Mouse (Mus musculus) regulatory T cell (primary cell): ENCODE data around the gene Osbpl5.
"Not testable (repeated sequence)": the region's sequence is repeated elsewhere in the genome, so short reads cannot be mapped to it uniquely, and the experiment has no call there.

Experiments used
- in situ Hi-C: fragments of 300-600 bp; cut with MboI, MseI; formaldehyde crosslinking; loops from one replicate; pipeline ENCODE4 v1.15.1; 2025; ENCODE audit warnings: high pct_unique_total_duplicates

The Osbpl5 gene

GRCm38 (mm10) chr7:143649769-143650346 is 106.9 kb downstream of the Osbpl5 start:
- in situ Hi-C loops: not testable (repeated sequence)

- in situ Hi-C loops: no loop called here
Measured at GRCm38 (mm10) chr7:143649034-143649768, 107.6 kb downstream of the Osbpl5 start, which contains the start of gene Tnfrsf22. Gene Tnfrsf22, minus strand, starts transcription at chr7:143649661.

GRCm38 (mm10) chr7:143643949-143644348 is 112.8 kb downstream of the Osbpl5 start:
- in situ Hi-C loops: not testable (repeated sequence)
